Mouse (Mus musculus) liver, adult 2 months (tissue): ENCODE data around the gene Lgals1.

Source experiments
- CTCF ChIP-seq: fragments of 200-500 bp; IDR thresholded peaks from 2 replicates; pipeline ENCODE4 v1.5.1; 2011; ENCODE audit warnings: low read depth, low read length, control low read depth
- POLR2A ChIP-seq: fragments of 200-500 bp; IDR thresholded peaks from 2 replicates; pipeline ENCODE4 v1.6.1; 2011; ENCODE audit warnings: low read length, control low read depth; ENCODE audit not compliant: insufficient read depth; ENCODE audit errors: extremely low read depth

DNA sequence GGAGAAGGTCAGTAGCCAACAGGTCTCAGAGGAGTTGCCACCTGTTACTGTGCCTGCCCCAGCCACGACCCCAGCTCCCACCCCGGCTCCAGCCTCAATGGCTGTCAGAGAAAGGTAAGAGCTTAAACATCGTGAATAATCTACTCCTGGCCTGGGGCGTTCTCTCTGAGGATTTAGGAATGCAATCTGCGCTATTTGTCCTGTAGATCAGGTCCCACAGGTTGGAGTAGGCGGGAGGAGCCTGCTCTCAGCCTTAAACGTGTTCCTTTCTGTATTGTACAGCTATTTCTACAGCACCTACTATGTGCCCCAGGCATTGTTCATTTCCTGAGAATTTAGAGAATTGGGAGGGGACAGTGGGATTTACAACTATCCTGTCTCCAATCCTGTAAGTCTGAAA is 18.1 kb upstream of the Lgals1 start:
- TF ChIP-seq CTCF: no peak
- TF ChIP-seq POLR2A: no peak
